Mouse (Mus musculus) fibroblast of lung, adult 2 months (primary cell): Measurements from ENCODE around the gene Rad54l.

ENCODE experiments used
- DNase-seq: peaks from one replicate; pipeline ENCODE4 v3.0.0-alpha.2; 2011; ENCODE audit warnings: low read depth

Rad54l gene

DNA sequence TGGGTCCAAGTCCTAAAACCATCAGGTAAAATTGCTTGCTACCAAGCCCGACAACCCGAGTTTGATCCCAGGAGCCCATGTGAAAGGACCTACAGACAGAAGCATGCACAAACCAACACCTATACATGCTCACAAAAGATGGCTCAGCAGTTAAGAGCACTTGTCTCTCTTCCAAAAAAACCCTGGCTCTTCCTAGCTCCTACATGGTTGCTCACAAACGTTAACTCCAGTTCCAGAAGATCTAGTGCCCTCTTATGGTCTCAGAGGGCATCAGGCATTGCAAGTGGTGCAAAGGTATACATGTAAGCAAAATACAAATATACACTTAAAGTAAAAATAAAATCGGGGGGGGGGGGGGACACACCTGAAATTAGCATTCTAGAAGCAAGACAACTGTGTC lies 50.3 kb downstream of the Rad54l start:
- DNase-seq, result no peak

DNA sequence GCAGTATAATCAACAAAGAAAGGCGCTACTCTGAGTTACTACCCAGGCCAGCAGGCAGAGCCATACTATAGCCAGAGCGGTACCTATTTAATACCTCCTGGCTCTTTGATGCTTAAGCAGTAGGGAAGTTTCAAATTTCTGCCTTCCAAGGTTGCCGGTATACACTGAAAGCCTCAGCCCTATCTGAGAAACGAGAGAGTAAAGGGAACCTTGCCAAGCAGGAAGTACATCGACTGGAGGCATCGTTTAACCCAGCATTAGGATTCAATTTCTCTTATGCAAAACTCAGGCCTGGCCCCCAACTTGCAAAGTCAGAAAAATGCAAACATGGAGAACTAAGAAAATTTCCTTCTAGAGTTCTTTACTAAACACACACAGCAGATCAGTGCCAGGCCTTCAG lies 53.4 kb downstream of the Rad54l start:
- DNase-seq, result no peak

DNA sequence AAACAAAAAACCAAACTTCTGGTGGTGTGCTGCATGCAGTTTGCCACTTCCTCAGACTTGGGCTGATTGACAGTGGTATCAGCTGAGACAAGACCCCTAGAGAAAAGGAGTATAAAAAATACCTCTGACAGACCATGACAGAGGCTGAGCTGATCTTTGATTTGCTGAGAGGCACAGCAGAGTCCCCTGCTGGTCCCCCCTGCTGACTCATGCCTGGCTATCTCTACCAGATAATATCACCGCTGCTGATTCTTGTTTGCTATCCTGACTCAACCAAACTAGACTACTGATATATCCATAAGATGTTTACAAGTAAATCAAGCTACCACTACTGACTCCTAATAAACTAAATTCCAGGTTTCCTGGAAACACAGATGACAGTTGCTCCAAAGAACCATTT lies 59.6 kb downstream of the Rad54l start:
- no peak for DNase-seq

DNA sequence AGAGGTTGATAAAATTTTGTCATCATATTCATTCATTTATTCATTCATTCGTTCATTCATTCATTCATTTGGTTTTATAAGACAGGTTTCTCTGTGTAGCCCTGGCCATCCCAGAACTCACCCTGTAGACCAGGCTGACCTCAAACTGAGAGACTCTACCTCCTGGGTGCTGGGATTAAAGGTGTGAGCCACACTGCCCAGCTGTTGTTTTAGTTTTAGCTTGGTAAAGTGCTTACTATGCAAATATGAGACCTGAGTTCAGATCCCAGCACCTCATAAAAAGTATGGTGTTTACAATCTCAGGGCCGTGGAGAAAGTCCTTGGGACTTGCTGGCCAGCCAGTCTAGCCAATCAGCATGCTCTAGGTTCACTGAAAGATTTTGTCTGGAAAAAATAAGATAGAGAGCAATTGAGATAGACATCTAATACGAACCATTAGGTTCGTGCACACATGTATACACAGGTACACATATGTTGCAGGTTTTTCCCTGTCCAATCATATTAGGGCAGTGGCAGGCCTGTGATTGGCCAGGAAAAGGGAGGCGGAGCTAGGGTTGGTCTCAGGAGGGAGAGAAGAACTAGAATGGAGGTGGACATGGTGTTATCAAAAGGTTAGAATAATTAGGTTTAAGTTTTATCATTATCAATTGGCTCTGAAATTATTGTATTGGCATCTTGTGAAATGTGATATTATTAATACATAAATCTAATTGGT lies 64.3 kb downstream of the Rad54l start:
- DNase-seq, result no peak

DNA sequence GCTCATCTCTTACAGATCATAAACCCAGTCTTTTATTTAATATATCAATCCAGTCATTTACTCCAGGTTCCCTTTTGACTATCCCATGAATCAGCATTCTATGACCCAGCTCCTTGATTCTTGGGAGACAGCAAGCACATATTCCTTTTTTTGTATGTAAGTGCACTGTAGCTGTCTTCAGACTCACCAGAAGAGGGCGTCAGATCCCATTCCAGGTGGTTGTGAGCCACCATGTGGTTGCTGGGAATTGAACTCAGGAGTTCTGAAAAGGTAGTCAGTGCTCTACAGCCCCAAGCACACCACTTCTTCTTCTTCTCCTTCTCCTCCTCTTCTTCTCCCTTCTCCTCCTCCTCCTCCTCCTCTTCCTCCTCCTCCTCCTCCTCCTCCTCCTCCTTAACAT lies 65.9 kb downstream of the Rad54l start:
- no peak for DNase-seq

DNA sequence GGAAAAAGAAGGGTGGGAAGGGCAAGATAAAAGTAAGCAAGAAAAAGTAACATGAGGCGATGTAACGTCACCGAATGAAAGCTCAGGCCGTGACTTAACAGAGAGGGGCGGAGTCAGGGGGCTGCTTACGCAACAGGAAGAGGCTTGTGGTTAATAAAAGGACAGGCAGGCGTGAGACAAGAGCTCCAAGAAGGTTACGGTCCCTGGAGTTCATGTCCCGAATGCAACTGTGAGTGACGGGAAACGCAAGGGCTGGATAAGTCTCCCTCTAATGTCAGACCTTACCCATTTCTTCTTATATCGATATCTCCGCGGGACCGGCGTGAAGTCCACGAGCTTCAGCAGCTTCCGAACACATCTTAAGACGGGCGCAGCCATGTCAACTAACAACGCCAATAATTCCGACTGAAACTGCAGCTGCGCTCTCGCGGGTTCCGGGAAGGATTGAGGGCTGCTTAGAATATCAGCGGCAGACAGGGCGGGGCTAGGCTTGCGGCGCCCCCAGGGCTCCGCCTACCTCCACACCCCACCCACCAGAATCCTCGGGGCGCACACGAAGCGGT lies 70.0 kb downstream of the Rad54l start, which contains the start of gene Nsun4:
Gene Nsun4 (minus strand): TSS at position 478 of the 563 bp plus-strand sequence.
- DNase-seq, result peak; percentile 94

DNA sequence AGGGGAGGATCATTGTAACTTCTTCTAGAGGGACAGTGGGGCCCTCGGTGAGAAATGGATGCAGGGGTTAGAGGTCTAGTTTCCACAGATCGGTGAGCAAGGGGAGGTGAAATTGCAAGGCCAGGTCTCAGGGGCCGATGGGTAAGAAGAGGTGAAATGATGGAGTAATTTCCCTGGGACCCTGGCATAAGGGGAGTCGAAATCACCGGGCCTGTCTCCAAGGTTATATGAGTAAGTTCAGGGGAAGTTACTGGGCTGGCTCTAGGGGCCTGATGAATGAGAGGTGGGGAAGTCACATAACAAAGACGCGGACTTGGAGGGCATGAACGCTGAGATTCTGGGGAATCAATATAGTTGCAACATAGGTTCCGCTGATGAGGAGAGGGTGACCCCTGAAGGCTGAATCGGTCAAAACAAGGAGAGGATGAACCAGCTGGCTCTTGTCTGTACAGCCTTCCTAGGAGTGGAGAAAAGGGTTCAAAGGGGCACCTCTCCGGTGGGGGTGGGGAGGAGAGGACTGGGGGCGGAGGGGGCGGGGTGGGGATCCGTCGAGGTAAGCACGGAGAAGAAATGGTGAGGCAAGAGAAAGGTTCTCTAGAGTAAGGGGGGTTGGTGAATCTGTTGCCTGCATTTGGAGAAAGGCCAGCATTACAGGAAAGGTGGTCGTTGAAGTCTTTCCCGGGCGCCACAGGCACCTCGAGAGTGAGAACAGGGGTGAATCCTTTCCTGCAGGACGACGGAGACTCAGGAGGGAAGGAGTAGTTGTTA lies 70.8 kb downstream of the Rad54l start:
- DNase-seq, result no peak

DNA sequence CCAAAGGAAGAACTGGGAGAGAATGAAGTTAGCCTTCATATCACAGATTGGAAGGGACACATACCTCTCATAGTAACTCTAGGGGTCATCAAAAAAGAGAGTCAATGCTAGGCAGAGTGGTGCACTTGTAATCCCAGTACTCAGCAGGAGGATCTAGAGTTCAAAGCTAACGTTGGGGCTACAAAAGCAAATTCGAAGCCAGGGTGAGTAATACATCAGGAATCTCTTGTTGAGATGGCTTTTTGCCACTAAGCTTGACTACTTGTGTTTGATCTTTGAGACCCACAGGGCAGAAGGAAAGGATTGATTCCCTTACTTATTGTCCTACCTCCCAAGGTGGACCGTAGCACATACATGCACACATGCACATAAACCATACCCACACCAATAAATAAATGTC lies 74.3 kb downstream of the Rad54l start:
- no peak for DNase-seq

DNA sequence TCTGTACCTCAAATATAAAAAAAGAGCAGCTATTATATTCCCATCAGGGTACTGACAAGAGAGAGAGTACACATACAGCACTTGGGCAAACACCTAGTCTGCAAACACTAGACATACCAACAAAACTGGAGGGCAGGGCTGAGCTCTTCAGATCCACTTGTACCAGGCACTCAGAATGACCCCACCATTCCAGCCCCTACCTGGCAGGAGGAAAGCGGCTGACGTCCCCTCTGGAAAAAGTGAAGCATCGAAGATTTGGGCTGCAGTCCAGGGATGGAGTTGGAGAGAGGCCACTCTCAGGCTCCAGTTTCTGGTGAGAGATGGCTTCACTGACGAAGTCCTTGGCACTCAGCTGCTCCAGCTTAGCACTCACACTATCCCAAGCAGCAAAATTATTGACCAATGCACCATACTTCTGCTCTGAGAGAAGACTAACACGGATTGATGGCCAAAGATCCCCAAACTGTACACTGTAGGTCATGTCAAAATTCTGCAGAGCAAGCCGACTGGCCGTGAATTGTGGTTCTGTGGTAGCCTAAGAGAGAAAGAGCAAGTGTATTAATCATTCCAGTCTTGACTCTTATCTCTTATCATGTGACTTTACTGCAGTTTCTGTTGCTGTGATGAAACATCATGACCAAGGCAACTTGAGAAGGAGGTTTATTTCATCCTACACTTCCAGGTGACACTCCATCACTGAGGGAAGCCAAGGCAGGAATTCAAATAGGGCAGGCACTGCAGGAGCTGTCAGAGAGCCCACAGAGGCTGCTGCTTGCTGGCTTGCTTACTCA lies 75.2 kb downstream of the Rad54l start:
- no peak for DNase-seq

DNA sequence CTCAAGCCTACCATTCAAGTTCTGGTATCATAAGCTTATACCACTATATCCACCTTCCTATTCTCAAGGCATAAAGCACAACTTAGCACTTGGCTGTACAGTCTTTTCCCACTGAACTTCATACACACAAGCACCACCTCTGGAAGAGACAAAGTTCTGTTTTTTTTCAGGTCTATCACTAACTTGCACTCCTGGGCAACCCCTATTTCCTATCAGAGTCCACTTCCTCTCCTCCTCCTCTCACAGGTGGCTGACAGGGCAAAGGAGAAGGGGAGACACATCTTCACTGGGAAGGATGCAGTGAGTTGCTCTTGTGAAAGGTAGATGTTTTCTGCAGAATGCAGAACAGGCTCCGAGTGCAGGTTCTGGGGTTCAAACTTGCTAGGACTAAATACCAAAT lies 75.8 kb downstream of the Rad54l start:
- DNase-seq, result no peak

DNA sequence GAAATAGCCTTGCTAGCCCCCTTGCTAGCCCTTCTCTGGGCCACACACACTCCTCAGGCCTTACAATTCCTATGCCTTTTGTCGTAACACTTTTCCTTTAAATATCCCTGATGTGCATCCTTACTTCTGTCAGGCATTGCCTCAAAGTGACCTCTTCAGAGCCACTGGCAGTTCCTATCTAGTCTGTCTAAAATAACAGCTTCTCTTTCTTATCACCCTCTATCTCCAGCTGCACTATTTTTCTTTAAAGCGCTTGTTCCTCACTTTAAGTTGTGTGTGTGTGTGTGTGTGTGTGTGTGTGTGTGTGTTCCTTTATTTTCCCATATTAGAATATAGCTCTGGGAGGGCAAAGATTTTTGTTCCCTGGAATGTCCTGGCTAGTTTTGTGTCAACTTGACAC lies 76.9 kb downstream of the Rad54l start:
- DNase-seq, result no peak
